Mouse (Mus musculus) CH12.LX (cell line): ENCODE results near the gene Hspa13.

Source experiments
- CTCF ChIP-seq, 2 experiments: IDR thresholded peaks in 1 of 2; conservative IDR thresholded peaks in 1 of 2; 2 replicates each; pipeline ENCODE4 v1.5.1; 2011 to 2012; ENCODE audit warnings: low read depth in 2 of 2, low read length in 2 of 2, improper control_type of control experiment in 1 of 2, inconsistent platforms in 1 of 2, mild to moderate bottlenecking in 1 of 2, moderate library complexity in 1 of 2
- E2F4 ChIP-seq: IDR thresholded peaks from 2 replicates; pipeline ENCODE4 v1.6.1; 2011; ENCODE audit warnings: low read depth, low read length, improper control_type of control experiment; ENCODE audit not compliant: insufficient replicate concordance
- EP300 ChIP-seq: IDR thresholded peaks from 2 replicates; pipeline ENCODE4 v1.6.1; 2011; ENCODE audit warnings: low read length, improper control_type of control experiment
- ETS1 ChIP-seq: conservative IDR thresholded peaks from 2 replicates; pipeline ENCODE4 v1.6.1; 2012; ENCODE audit warnings: low read depth, mild to moderate bottlenecking, inconsistent platforms, low read length, improper control_type of control experiment, moderate library complexity
- JUN ChIP-seq: IDR thresholded peaks from 2 replicates; pipeline ENCODE4 v1.6.1; 2011; ENCODE audit warnings: low read depth, mild to moderate bottlenecking, low read length, improper control_type of control experiment, moderate library complexity; ENCODE audit not compliant: insufficient read depth
- MYC ChIP-seq: IDR thresholded peaks from 2 replicates; pipeline ENCODE4 v1.6.1; 2011; ENCODE audit warnings: low read depth, mild to moderate bottlenecking, improper control_type of control experiment, low read length
- NRF1 ChIP-seq: IDR thresholded peaks from 2 replicates; pipeline ENCODE4 v1.6.1; 2014; ENCODE audit warnings: low read depth, mild to moderate bottlenecking, inconsistent platforms, low read length, improper control_type of control experiment, moderate library complexity
- POLR2A ChIP-seq: IDR thresholded peaks from 2 replicates; pipeline ENCODE4 v1.6.1; 2011; ENCODE audit warnings: low read depth, mild to moderate bottlenecking, improper control_type of control experiment, low read length
- RAD21 ChIP-seq: IDR thresholded peaks from 2 replicates; pipeline ENCODE4 v1.6.1; 2011; ENCODE audit warnings: low read depth, mild to moderate bottlenecking, low read length, improper control_type of control experiment, moderate library complexity
- UBTF ChIP-seq: IDR thresholded peaks from 2 replicates; pipeline ENCODE4 v1.6.1; 2012; ENCODE audit warnings: low read depth, mild to moderate bottlenecking, inconsistent platforms, low read length, improper control_type of control experiment, moderate library complexity
- ZC3H11A ChIP-seq: IDR thresholded peaks from 2 replicates; pipeline ENCODE4 v1.6.1; 2012; ENCODE audit warnings: low read depth, mild to moderate bottlenecking, inconsistent platforms, low read length, improper control_type of control experiment
- ZNF384 ChIP-seq: IDR thresholded peaks from 2 replicates; pipeline ENCODE4 v1.6.1; 2012; ENCODE audit warnings: low read depth, low read length, improper control_type of control experiment, inconsistent platforms

- no peak for TF ChIP-seq CTCF (conservative IDR thresholded peaks at IDR 0.05 in 1 of 2, IDR thresholded peaks at IDR 0.05 in 1 of 2; ENCODE audit: low read depth in 2 of 2, low read length in 2 of 2)
- TF ChIP-seq MYC = no peak
- no peak for TF ChIP-seq ZNF384
- no peak for TF ChIP-seq ZC3H11A
- no peak for TF ChIP-seq POLR2A
- TF ChIP-seq E2F4 = no peak
- TF ChIP-seq JUN = no peak
- no peak for TF ChIP-seq ETS1
- TF ChIP-seq NRF1 = no peak
- TF ChIP-seq UBTF = no peak
- TF ChIP-seq RAD21 = no peak
- no peak for TF ChIP-seq EP300
Measured at GRCm38 (mm10) chr16:75744014-75744413, 22.9 kb downstream of the Hspa13 start.
